Mouse (Mus musculus): Measurements from ENCODE around the gene Fstl3.

DNA sequence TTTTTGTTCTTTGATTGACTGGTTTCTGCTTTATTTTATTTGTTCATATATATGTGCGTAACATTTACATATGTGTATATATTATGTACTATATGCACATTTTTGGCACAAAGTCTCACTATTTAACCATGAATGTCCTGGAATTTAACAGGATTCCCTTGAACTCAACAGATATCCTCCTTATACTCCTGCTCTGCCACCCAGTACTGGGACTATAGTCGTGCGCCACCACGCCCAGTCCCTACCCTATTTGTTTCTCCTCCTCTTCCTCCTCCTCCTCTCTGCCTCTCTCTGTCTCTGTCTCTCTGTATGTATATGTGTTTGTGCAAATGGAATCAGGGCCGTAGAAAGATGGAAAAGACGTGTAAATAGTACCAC lies 30.3 kb upstream of the Fstl3 start:
- TF ChIP-seq CTCF (IDR thresholded peaks at IDR 0.05; ENCODE audit: low read depth) (no peak), EP300 (IDR thresholded peaks at IDR 0.05; ENCODE audit: low read depth) (no peak)

All from heart, postnatal 0 days (tissue).